Mouse (Mus musculus) limb, embryonic 10.5 days (tissue): ENCODE results near the gene Adamtsl2. TPM values are rescaled to one million over a fixed set of nuclear protein-coding genes. Genes with fewer than 3 reads are reported as not detected.

Source experiments
- polyA plus RNA-seq: library from polyadenylated mRNA; unstranded; fragments of >200 nt; fragmentation: Nextera tagmentation; extraction: Ambion mirVana; gene quantifications from 2 replicates; pipeline ENCODE4 v1.2.1, GENCODE M21; 2016

Adamtsl2 gene
- polyA plus RNA-seq, 1 experiment from 2014 or later: 9.1 TPM

Other genes with a start within 250 kb of the Adamtsl2 start
- gene Abo, start 214.4 kb upstream of the Adamtsl2 start, polyA plus RNA-seq: not detected in 2 replicates
- 42.1 and 43.0 TPM in 2 replicates for gene Surf6, start 176.5 kb upstream of the Adamtsl2 start, polyA plus RNA-seq
- gene Med22, start 168.7 kb upstream of the Adamtsl2 start, polyA plus RNA-seq: 79.3 and 82.8 TPM in 2 replicates
- gene Rpl7a, start 168.6 kb upstream of the Adamtsl2 start, polyA plus RNA-seq: 702 and 807 TPM in 2 replicates
- 50.6 and 60.5 TPM in 2 replicates for gene Surf2, start 163.0 kb upstream of the Adamtsl2 start, polyA plus RNA-seq
- 44.0 and 50.3 TPM in 2 replicates for gene Surf1, start 162.8 kb upstream of the Adamtsl2 start, polyA plus RNA-seq
- gene Surf4, start 145.5 kb upstream of the Adamtsl2 start, polyA plus RNA-seq: 171 and 192 TPM in 2 replicates
- gene Stkld1, start 145.3 kb upstream of the Adamtsl2 start, polyA plus RNA-seq: 0.06 TPM in 1 of 2 replicates, not detected in the other
- 59.4 and 61.0 TPM in 2 replicates for gene Rexo4, start 115.0 kb upstream of the Adamtsl2 start, polyA plus RNA-seq
- gene Adamts13, start 106.0 kb upstream of the Adamtsl2 start, polyA plus RNA-seq: 0.04 TPM in 1 of 2 replicates, not detected in the other
- 86.4 and 109 TPM in 2 replicates for gene Cacfd1, start 69.5 kb upstream of the Adamtsl2 start, polyA plus RNA-seq
- gene Slc2a6, start 51.4 kb upstream of the Adamtsl2 start, polyA plus RNA-seq: 0.49 and 0.91 TPM in 2 replicates
- 0.16 and 1.5 TPM in 2 replicates for gene Mymk, start 7.2 kb upstream of the Adamtsl2 start, polyA plus RNA-seq
- 0.48 and 0.79 TPM in 2 replicates for gene Fam163b, start 63.1 kb downstream of the Adamtsl2 start, polyA plus RNA-seq
- gene Dbh, start 85.9 kb downstream of the Adamtsl2 start, polyA plus RNA-seq: not detected in 2 replicates
- gene Sardh, start 169.0 kb downstream of the Adamtsl2 start, polyA plus RNA-seq: 2.5 and 3.1 TPM in 2 replicates